Mouse (Mus musculus) cerebellum, adult 2 months (tissue): ENCODE measurements around the gene Dync1h1.

Experiments used
- CTCF ChIP-seq: fragments of 200-500 bp; IDR thresholded peaks from 2 replicates; pipeline ENCODE4 v1.5.1; 2011; ENCODE audit warnings: low read depth, mild to moderate bottlenecking, control low read depth, low read length, moderate library complexity, borderline replicate concordance; ENCODE audit not compliant: insufficient read depth
- POLR2A ChIP-seq: fragments of 200-500 bp; IDR thresholded peaks from 2 replicates; pipeline ENCODE4 v1.6.1; 2011; ENCODE audit warnings: low read length, control low read depth, borderline replicate concordance; ENCODE audit not compliant: insufficient read depth

GRCm38 (mm10) chr12:110566366-110566765 is 34.9 kb upstream of the Dync1h1 start:
- TF ChIP-seq CTCF (no peak), POLR2A (no peak)
